In genomic region chr8:46850258-46850897, GRCm38 (mm10) we compare ENCODE assay signal across 12 mouse cellular contexts.
DNase-seq lines count a peak whose midpoint lies in the region; ATAC-seq and TF ChIP-seq lines count a peak whose summit lies in the region.
"Had no signal": no experiment of that assay in that cellular context is flagged by ENCODE, and none has a peak within 500 bp of the region (broad histone marks: within the 10 kb centered on the region; RNA-seq: fewer than 3 reads in every experiment).

No protein-coding gene starts in this region.

- 73% methylated on average over 6 of the region's 6 CpGs for WGBS in heart, embryonic 12.5 days
- 21% methylated on average over 6 of the region's 6 CpGs for WGBS in spleen, adult 2 months
- 69% methylated on average over 6 of the region's 6 CpGs for WGBS in small intestine, adult 2 months

- H3K4me2 ChIP-seq in heart, embryonic 12.5 days, result no peak overlapping the region
- H3K4me2 ChIP-seq: forebrain, embryonic 13.5 days; heart, embryonic 13.5 days had no signal

- no peak for TF ChIP-seq POLR2A in spleen, adult 2 months (IDR thresholded peaks at IDR 0.05; ENCODE audit: low read depth, low read length)
- TF ChIP-seq POLR2A in small intestine, adult 2 months (IDR thresholded peaks at IDR 0.05; ENCODE audit: low read depth, low read length), result peak; percentile 30; the same call in 1 of the 2 replicates

- H3K27ac ChIP-seq in heart, embryonic 12.5 days (ENCODE audit: poor library complexity, severe bottlenecking), result no peak overlapping the region
- H3K27ac ChIP-seq in spleen, adult 2 months (ENCODE audit: insufficient read depth, low read length), result peak overlapping the region; percentile 86
- peak overlapping the region; percentile 100 for H3K27ac ChIP-seq in small intestine, adult 2 months (ENCODE audit: insufficient read depth, low read depth, low read length)
- H3K27ac ChIP-seq: forebrain, embryonic 13.5 days; heart, embryonic 13.5 days had no signal

- peak; percentile 40 to 72 for DNase-seq in heart, adult 9 months (ENCODE audit: low spot score in 2 of 2)
- DNase-seq in spleen, adult 2 months (ENCODE audit: low read depth in 1 of 2, low spot score in 2 of 2), result peak in 1 of 2 experiments; percentile 43
- no peak for DNase-seq in spleen, postnatal 14 days (ENCODE audit: low spot score in 2 of 2)
- peak; percentile 44 to 51 for DNase-seq in heart, postnatal 10 days
- no peak for DNase-seq in right cerebral cortex, postnatal 4 days
- no peak for DNase-seq in adrenal gland, postnatal 25 days
- DNase-seq: kidney, adult 8-10 months; lung, postnatal 14 days had no signal

- intact Hi-C loops in heart, postnatal 10 days (cut with DNase I), result no loop called here

- no peak for TF ChIP-seq CTCF in spleen, adult 2 months (IDR thresholded peaks at IDR 0.05; ENCODE audit: extremely low read depth, insufficient read depth, insufficient read length, insufficient replicate concordance)
- peak; percentile 8; the same call in 1 of the 2 replicates for TF ChIP-seq CTCF in small intestine, adult 2 months (IDR thresholded peaks at IDR 0.05; ENCODE audit: extremely low read depth, insufficient read length, insufficient replicate concordance, low read depth, low read length)

- peaks cover 15% of the 10 kb centered on the region for H3K4me1 ChIP-seq in heart, embryonic 12.5 days (replicated peaks)
- H3K4me1 ChIP-seq in spleen, adult 2 months (ENCODE audit: control insufficient read depth, insufficient read depth, insufficient read length), result peaks cover 50% of the 10 kb centered on the region
- peaks cover 37% of the 10 kb centered on the region for H3K4me1 ChIP-seq in small intestine, adult 2 months (ENCODE audit: control insufficient read depth, insufficient read depth, insufficient read length, low read length)
- H3K4me1 ChIP-seq: forebrain, embryonic 13.5 days had no signal

- no peak overlapping the region for H3K9ac ChIP-seq in heart, embryonic 12.5 days
- H3K9ac ChIP-seq: forebrain, embryonic 13.5 days; heart, embryonic 13.5 days had no signal

- H3K4me3 ChIP-seq in heart, embryonic 12.5 days, result no peak overlapping the region
- no peak overlapping the region for H3K4me3 ChIP-seq in spleen, adult 2 months (ENCODE audit: extremely low read depth, insufficient read depth, insufficient read length)
- H3K4me3 ChIP-seq in small intestine, adult 2 months (ENCODE audit: low read depth, low read length), result no peak overlapping the region
- H3K4me3 ChIP-seq: forebrain, embryonic 13.5 days; heart, embryonic 13.5 days had no signal

- H3K9me3 ChIP-seq in heart, embryonic 12.5 days (replicated peaks), result no peaks in the 10 kb centered on the region
- H3K9me3 ChIP-seq: forebrain, embryonic 13.5 days; heart, embryonic 13.5 days had no signal

- peaks cover 23% of the 10 kb centered on the region for H3K36me3 ChIP-seq in heart, embryonic 12.5 days
- peaks cover 11% of the 10 kb centered on the region for H3K36me3 ChIP-seq in spleen, adult 2 months (ENCODE audit: control insufficient read depth, insufficient read depth, low read length)
- H3K36me3 ChIP-seq in small intestine, adult 2 months (ENCODE audit: control insufficient read depth, insufficient read depth, low read length), result peaks cover 20% of the 10 kb centered on the region

- no peaks in the 10 kb centered on the region for H3K27me3 ChIP-seq in heart, embryonic 12.5 days (replicated peaks)
- no peaks in the 10 kb centered on the region for H3K27me3 ChIP-seq in spleen, adult 2 months (ENCODE audit: control insufficient read depth, insufficient read depth, low read length)
- no peaks in the 10 kb centered on the region for H3K27me3 ChIP-seq in small intestine, adult 2 months (ENCODE audit: control insufficient read depth, insufficient read depth, low read length)
- H3K27me3 ChIP-seq: forebrain, embryonic 13.5 days; heart, embryonic 13.5 days had no signal

- no peak for ATAC-seq in heart, embryonic 12.5 days (ENCODE audit: insufficient number of reproducible peaks, low FRiP score)
- ATAC-seq: forebrain, embryonic 13.5 days had no signal

Comparison
In these comparisons a context has a peak if more than half of its experiments do, and no peak if none do; other contexts are left out.
1. DNase-seq: peak in heart, adult 9 months (2 of 2) and heart, postnatal 10 days (2 of 2); none in spleen, postnatal 14 days (0 of 2), right cerebral cortex, postnatal 4 days (single experiment) and adrenal gland, postnatal 25 days (single experiment).